ENCODE assay signal across 25 mouse cellular contexts in the genomic region with DNA sequence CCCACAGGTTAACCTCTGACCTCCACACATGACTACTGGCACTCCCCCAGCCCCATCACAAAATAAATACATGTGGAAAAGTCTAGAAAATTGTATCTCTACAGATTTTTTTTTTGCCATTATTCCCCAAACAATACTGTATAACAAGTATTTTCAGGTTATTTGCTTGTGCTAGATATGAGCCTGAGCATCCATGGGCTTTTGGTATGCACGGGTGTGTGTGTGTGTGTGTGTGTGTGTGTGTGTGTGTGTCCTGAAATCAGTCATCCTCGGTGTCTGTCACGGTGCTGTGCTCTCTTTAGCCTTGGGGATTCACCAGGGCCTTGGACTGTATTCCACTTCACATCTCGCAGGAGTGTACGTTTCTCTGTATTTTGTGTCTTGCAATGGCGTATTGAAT.
"Had no signal": no experiment of that assay in that cellular context is flagged by ENCODE, and none has a peak within 500 bp of the region (broad histone marks: within the 10 kb centered on the region; RNA-seq: fewer than 3 reads in every experiment).

No protein-coding gene starts in this region.

- H3K4me2 ChIP-seq: heart, embryonic 13.5 days; heart, embryonic 15.5 days; hindbrain, embryonic 13.5 days; hindbrain, embryonic 15.5 days; kidney, embryonic 15.5 days; limb, embryonic 13.5 days; limb, embryonic 15.5 days; liver, embryonic 12.5 days had no signal

- H3K4me3 ChIP-seq: heart, embryonic 10.5 days; heart, embryonic 13.5 days; heart, embryonic 15.5 days; hindbrain, embryonic 13.5 days; hindbrain, embryonic 15.5 days; kidney, embryonic 15.5 days; limb, embryonic 13.5 days; limb, embryonic 15.5 days; liver, embryonic 12.5 days had no signal

- H3K27ac ChIP-seq: heart, embryonic 10.5 days; heart, embryonic 13.5 days; heart, embryonic 15.5 days; hindbrain, embryonic 13.5 days; hindbrain, embryonic 15.5 days; hindbrain, postnatal 0 days; kidney, embryonic 15.5 days; limb, embryonic 13.5 days; limb, embryonic 15.5 days; liver, embryonic 12.5 days; liver, embryonic 14.5 days had no signal

- DNase-seq: gastrocnemius, postnatal 14 days; gastrocnemius, postnatal 36 days; heart, adult 18-20 months; heart, postnatal 14 days; heart, postnatal 36 days; kidney, adult 11 months; kidney, adult 2 months; kidney, adult 9 months; kidney, postnatal 14 days; kidney, postnatal 36 days; layer of hippocampus, adult 9-11 months; layer of hippocampus, postnatal 36 days; left cerebral cortex, postnatal 4 days had no signal

- H3K36me3 ChIP-seq: heart, embryonic 10.5 days; heart, embryonic 13.5 days; heart, embryonic 15.5 days; hindbrain, embryonic 13.5 days; hindbrain, embryonic 15.5 days; kidney, embryonic 15.5 days; limb, embryonic 13.5 days; limb, embryonic 15.5 days; liver, embryonic 12.5 days had no signal

- H3K27me3 ChIP-seq: hindbrain, embryonic 13.5 days; hindbrain, embryonic 15.5 days; kidney, embryonic 15.5 days; limb, embryonic 13.5 days; limb, embryonic 15.5 days had no signal

- ATAC-seq: hindbrain, postnatal 0 days; intestine, embryonic 16.5 days; liver, embryonic 12.5 days had no signal

- H3K9me3 ChIP-seq: heart, embryonic 10.5 days; heart, embryonic 15.5 days; hindbrain, embryonic 13.5 days; hindbrain, embryonic 15.5 days; kidney, embryonic 15.5 days; limb, embryonic 13.5 days; limb, embryonic 15.5 days; liver, embryonic 12.5 days had no signal

- H3K9ac ChIP-seq: heart, embryonic 13.5 days; heart, embryonic 15.5 days; hindbrain, embryonic 13.5 days; hindbrain, embryonic 15.5 days; kidney, embryonic 15.5 days; limb, embryonic 13.5 days; limb, embryonic 15.5 days; liver, embryonic 12.5 days; liver, embryonic 14.5 days had no signal
